Mouse (Mus musculus) G1E (cell line): ENCODE data around the gene Supv3l1. TPM values are rescaled to one million over a fixed set of nuclear protein-coding genes. Genes with fewer than 3 reads are reported as not detected.

Experiments
- ATAC-seq: 2 replicates; pipeline ENCODE4 v1.8.0; 2016; ENCODE audit warnings: mild to moderate bottlenecking; ENCODE audit not compliant: insufficient number of reproducible peaks, poor library complexity, low FRiP score, severe bottlenecking; ENCODE audit errors: extremely low read depth
- DNase-seq: peaks from one replicate; pipeline ENCODE4 v3.0.0; 2012; ENCODE audit warnings: low spot score
- H3K27me3 ChIP-seq: 2 replicates; pipeline ENCODE4 v1.6.1; 2012; ENCODE audit warnings: mild to moderate bottlenecking, low read length, inconsistent platforms; ENCODE audit not compliant: insufficient read depth
- H3K36me3 ChIP-seq: replicated peaks from 2 replicates; pipeline ENCODE3; 2012; ENCODE audit warnings: mild to moderate bottlenecking, inconsistent platforms
- H3K4me1 ChIP-seq: 2 replicates; pipeline ENCODE4 v1.6.1; 2012; ENCODE audit warnings: low read depth, low read length, inconsistent platforms, mixed read lengths; ENCODE audit not compliant: insufficient read depth
- H3K4me3 ChIP-seq: 2 replicates; pipeline ENCODE4 v1.5.1; 2012; ENCODE audit warnings: low read depth, mild to moderate bottlenecking, inconsistent platforms, low read length, moderate library complexity, mixed read lengths
- H3K9me3 ChIP-seq: replicated peaks from 2 replicates; pipeline ENCODE4 v1.6.1; 2012; ENCODE audit warnings: inconsistent platforms
- CTCF ChIP-seq: IDR thresholded peaks from 2 replicates; pipeline ENCODE4 v1.5.1; 2012; ENCODE audit warnings: low read depth, low read length, inconsistent platforms, mixed read lengths
- GATA1 ChIP-seq: IDR thresholded peaks from 2 replicates; pipeline ENCODE4 v1.6.1; 2012; ENCODE audit warnings: borderline replicate concordance, low read length, inconsistent platforms, mixed read lengths
- GATA2 ChIP-seq: IDR thresholded peaks from 2 replicates; pipeline ENCODE4 v1.6.1; 2012; ENCODE audit warnings: low read depth, low read length, inconsistent platforms, borderline replicate concordance
- POLR2AphosphoS5 ChIP-seq: IDR thresholded peaks from 2 replicates; pipeline ENCODE4 v1.6.1; 2012; ENCODE audit warnings: low read depth, low read length, inconsistent platforms; ENCODE audit not compliant: insufficient replicate concordance
- TAL1 ChIP-seq: conservative IDR thresholded peaks from 2 replicates; pipeline ENCODE4 v1.6.1; 2012; ENCODE audit warnings: low read depth, low read length, inconsistent platforms, mixed read lengths
- polyA plus RNA-seq: library from polyadenylated mRNA; stranded (reverse); fragments of >175 nt; gene quantifications from 2 replicates; pipeline ENCODE4 v1.2.3, GENCODE M21; 2012
- total RNA-seq, 2 experiments: library from RNA; stranded (forward) in 1 of 2; stranded (reverse) in 1 of 2; fragments of 200-1000 nt in 1 of 2; fragments of >200 nt in 1 of 2; fragmentation: Nextera tagmentation in 1 of 2; gene quantifications; 2 replicates each; pipeline ENCODE4 v1.2.3; 2014 to 2017

Gene Supv3l1
- total and polyA plus RNA-seq, 3 experiments: 23.0 to 26.4 (median 24.1) TPM

DNA sequence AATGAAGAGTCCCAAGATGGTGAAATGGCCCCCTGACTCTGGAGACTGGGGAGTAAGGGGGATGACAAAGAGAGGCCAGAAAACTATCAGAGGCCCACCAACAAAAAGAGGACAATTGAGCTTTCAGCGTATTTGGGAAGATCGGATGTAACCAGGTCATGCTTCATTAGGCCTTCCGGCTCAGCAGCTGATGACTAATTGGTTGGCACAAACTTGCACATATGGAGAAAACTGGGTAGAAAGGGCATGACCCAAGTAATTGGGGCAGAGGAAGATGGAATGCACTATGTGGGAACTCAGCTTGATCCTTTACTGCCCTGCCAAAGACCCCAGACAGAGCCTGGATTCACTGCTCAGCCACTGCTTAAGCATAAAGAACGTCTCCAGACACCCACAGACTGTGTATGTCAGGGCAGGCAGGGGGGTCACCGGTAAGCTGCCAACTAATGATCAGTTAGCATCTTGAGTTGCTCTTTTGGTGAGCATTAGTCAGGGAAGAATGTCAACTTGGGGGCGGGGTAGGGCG lies 30.6 kb downstream of the Supv3l1 start:
- ATAC-seq (no peak), DNase-seq (no peak)
- TF ChIP-seq GATA1: no peak
- no peak for TF ChIP-seq TAL1
- TF ChIP-seq CTCF: no peak
- TF ChIP-seq GATA2: no peak
- TF ChIP-seq POLR2AphosphoS5: no peak
- Histone ChIP-seq H3K4me1 (peaks cover 15% of the 10 kb centered on the region), H3K27me3 (peaks cover 11% of the 10 kb centered on the region; the same call in 1 of the 2 replicates), H3K4me3 (no peak overlapping the region), H3K9me3 (no peaks in the 10 kb centered on the region), H3K36me3 (no peaks in the 10 kb centered on the region)

DNA sequence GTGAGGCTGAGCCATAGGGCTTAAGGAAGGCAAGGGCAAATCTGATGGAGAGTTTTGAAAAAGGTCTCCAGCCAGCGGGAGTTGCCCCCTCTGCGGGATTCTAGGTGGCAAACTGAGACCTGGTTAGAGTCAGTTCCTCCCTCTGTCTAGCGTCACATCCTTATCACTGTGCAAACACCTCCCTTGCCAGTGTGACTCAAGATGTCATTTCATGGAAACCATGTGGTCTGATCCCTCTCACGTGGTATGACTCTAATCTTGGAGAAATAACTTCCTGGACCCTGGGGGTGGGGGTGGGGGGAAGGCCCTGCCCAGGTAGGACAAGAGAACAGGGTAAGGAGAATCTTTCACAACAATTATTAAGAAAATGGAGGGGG lies 35.9 kb downstream of the Supv3l1 start:
- Histone ChIP-seq H3K9me3 (no peaks in the 10 kb centered on the region), H3K4me1 (peaks cover 46% of the 10 kb centered on the region), H3K36me3 (no peaks in the 10 kb centered on the region), H3K4me3 (no peak overlapping the region; the same call in 1 of the 2 replicates), H3K27me3 (peaks cover 15% of the 10 kb centered on the region; the same call in 1 of the 2 replicates)
- ATAC-seq: peak; percentile 31; the same call in 1 of the 2 replicates
- no peak for DNase-seq
- TF ChIP-seq GATA1: no peak

DNA sequence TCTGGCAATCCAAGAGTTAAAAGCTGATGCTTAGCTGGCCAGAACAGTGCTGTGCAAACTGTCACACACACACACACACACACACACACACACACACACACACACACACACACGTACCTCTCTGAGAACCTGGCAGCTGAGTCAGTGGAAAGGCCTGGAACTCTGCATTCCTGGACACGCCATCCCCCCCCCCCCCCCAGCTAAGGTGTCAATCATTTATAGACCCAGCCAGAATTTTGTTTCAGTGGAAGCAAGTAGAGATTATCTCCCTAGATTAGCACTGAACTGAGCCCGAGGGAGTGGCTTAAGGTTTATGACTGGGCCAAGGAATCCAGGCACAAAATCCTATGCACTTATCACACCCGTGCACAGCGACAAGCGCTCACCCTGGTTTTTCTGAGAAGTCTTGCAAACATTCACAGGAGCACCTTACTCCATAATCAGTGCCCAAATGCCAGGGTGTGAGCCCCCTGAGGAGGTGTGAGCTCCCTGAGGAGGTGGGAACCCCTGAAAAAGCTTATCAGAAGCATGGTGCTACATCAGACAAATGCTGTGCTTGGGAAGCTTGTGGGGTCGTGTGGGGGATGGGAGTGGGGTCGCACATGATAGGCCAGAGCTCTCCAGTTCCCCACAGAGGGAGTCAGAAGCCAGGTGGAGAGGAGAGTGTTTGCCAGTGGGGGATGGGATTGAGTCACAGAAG lies 36.5 kb downstream of the Supv3l1 start:
- no peak for DNase-seq

DNA sequence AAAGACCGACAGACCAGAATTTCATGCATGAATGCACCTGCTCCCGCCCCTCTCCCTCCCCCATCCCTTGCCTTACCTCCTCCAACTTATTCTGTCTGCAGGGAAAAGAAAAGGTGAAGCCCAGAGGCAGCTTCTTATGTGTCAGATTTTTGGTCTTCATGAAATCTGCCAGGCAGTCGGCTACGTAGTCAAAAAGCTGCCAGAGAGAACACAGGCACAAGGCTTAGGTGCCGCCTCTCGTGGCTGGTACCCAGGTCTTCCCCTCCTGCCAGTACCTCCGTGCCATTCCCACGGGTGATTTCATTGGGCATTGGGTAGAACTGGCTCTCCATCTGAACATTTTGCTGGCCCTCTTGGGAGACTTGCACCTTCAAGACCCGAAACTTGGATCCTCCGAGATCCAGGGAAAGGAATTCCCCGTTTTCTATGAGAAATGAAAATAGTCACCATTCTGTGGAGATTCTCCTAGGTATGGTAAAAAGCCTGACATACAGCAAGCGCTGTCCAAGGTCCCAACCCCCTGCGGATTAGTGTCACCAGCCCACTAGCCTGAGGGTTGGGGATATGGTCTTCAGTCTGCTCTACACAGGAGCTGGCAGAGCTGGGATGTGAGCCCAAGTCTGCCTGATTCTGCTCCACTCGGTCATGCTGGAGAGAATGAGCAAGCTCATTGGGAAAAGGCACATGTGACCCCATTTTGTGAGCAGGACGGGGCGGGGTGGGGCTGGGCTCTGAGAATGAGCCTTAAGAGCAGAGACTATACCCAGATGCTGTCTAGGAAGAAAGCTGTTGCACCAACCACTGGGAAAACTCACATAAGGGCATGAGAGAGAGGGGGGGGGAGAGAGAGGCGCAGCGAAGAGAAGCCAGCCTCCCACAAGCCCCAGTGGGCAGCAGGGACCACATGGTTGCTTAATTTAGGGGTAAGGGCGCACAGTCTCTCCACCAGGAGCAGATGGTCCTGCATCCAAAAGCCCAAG lies 37.8 kb downstream of the Supv3l1 start:
- no peak for DNase-seq
- TF ChIP-seq CTCF: no peak
- no peak for TF ChIP-seq GATA1
- TF ChIP-seq TAL1: no peak
- TF ChIP-seq POLR2AphosphoS5: no peak
- no peak for TF ChIP-seq GATA2
- Histone ChIP-seq H3K27me3 (peaks cover 23% of the 10 kb centered on the region), H3K4me1 (peaks cover 40% of the 10 kb centered on the region), H3K4me3 (no peak overlapping the region), H3K36me3 (no peaks in the 10 kb centered on the region), H3K9me3 (no peaks in the 10 kb centered on the region)
- ATAC-seq: no peak

More for the DNA sequence above, 36.5 kb downstream of the Supv3l1 start:
- H3K4me1 ChIP-seq: peaks cover 46% of the 10 kb centered on the region
- H3K4me3 ChIP-seq: no peak overlapping the region; the same call in 1 of the 2 replicates
- peak; percentile 70 for ATAC-seq
- H3K9me3 ChIP-seq: no peaks in the 10 kb centered on the region
- H3K36me3 ChIP-seq: no peaks in the 10 kb centered on the region
- no peak for TF ChIP-seq CTCF
- no peak for TF ChIP-seq GATA2
- TF ChIP-seq POLR2AphosphoS5: no peak
- no peak for TF ChIP-seq GATA1
- TF ChIP-seq TAL1: no peak; the same call in 1 of the 2 replicates
- peaks cover 17% of the 10 kb centered on the region; the same call in 1 of the 2 replicates for H3K27me3 ChIP-seq

DNA sequence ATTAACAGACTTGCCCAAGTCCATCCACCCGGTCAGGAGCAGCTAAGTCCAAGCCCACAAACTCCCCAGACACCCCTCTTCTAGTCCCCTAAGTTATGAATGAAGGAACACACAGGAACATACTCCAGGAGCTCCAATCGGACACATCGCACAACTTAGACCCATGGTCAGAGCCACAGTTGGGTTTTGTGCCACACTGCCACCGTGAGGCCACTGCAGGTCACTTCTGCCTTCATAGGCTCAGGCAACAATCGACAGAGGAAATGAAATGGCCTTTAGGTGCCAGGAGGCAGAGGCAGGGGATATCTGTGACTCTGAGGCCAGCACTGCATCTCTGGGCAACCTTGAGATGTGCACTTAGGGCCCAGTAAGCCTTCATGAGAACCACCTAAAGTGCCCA lies 38.6 kb downstream of the Supv3l1 start:
- DNase-seq (peak; percentile 28), ATAC-seq (no peak)
- H3K4me3 ChIP-seq: no peak overlapping the region

DNA sequence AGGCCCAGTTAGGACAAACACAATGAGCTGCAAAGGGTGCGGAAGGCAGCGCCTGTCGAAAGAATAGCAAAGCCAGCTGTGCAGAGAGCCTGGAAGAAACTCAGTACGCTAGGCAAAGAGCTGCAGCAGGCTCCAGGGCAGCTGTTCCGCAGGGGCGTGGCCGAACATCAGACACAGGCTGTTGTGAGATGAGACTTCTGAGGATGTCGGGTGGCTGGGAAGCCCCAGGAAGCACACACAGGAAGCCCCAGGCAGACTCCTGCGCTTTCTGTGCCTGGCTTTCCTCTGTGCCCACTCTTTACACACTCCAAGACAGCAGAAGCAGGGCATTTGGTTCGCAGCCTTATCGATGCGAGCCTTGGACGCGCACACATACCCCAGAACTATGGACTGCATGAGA lies 44.6 kb downstream of the Supv3l1 start:
- DNase-seq: no peak
- H3K27me3 ChIP-seq: peaks cover 41% of the 10 kb centered on the region

More for the DNA sequence above, 38.6 kb downstream of the Supv3l1 start:
- Histone ChIP-seq H3K9me3 (no peaks in the 10 kb centered on the region), H3K4me1 (peaks cover 39% of the 10 kb centered on the region), H3K36me3 (no peaks in the 10 kb centered on the region), H3K27me3 (peaks cover 25% of the 10 kb centered on the region)
- TF ChIP-seq GATA1 (no peak), CTCF (peak; percentile 56), TAL1 (no peak), GATA2 (no peak)

More for the DNA sequence above, 44.6 kb downstream of the Supv3l1 start:
- Histone ChIP-seq H3K9me3 (no peaks in the 10 kb centered on the region), H3K4me1 (no peaks in the 10 kb centered on the region), H3K36me3 (no peaks in the 10 kb centered on the region), H3K4me3 (no peak overlapping the region)
- TF ChIP-seq CTCF (no peak), GATA1 (no peak), POLR2AphosphoS5 (no peak), TAL1 (no peak), GATA2 (no peak)
- ATAC-seq: no peak
